Mouse (Mus musculus): ENCODE data around the gene Tmtc2.

DNA sequence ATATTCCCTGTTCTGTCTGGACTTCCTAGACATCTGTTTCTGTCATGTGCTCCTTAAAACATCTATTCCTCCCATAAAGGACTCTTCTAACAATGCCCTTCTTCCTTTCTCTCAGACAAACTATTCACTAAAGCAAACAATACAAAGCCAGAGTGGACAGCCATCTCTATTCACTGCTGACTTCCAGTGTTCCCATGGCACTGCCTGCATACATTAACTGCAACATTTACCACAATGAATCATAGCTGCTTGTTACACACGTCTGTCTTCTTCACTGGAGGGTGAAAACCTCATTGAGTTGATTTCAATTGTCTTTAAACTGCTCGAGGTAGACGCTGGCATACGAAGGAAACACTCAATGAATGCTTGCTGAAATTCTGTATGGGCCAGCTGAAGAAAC, 374.2 kb downstream of the Tmtc2 start:
- no peak for TF ChIP-seq CTCF (IDR thresholded peaks at IDR 0.05; ENCODE audit: low read depth)
- no peak for TF ChIP-seq EP300 (IDR thresholded peaks at IDR 0.05; ENCODE audit: low read depth)
